Mouse (Mus musculus) small intestine, adult 2 months (tissue): Measurements from ENCODE around the gene Abhd8. TPM values are rescaled to one million over a fixed set of nuclear protein-coding genes. Genes with fewer than 3 reads are reported as not detected.

ENCODE experiments used
- H3K27ac ChIP-seq: fragments of 200-500 bp; 2 replicates; pipeline ENCODE4 v1.5.1; 2012; ENCODE audit warnings: low read depth, low read length, control low read depth, inconsistent platforms; ENCODE audit not compliant: insufficient read depth
- H3K27me3 ChIP-seq: fragments of 200-500 bp; 2 replicates; pipeline ENCODE4 v1.6.1; 2012; ENCODE audit warnings: mild to moderate bottlenecking, moderate library complexity, low read length, inconsistent platforms; ENCODE audit not compliant: control insufficient read depth, insufficient read depth
- H3K36me3 ChIP-seq: fragments of 200-500 bp; 2 replicates; pipeline ENCODE4 v1.6.1; 2012; ENCODE audit warnings: mild to moderate bottlenecking, low read length, control low read depth, inconsistent platforms; ENCODE audit not compliant: control insufficient read depth, insufficient read depth
- H3K4me1 ChIP-seq: fragments of 200-500 bp; 2 replicates; pipeline ENCODE4 v1.6.1; 2012; ENCODE audit warnings: low read length, inconsistent platforms, mixed read lengths; ENCODE audit not compliant: control insufficient read depth, insufficient read depth, insufficient read length
- H3K4me3 ChIP-seq: fragments of 200-500 bp; 2 replicates; pipeline ENCODE4 v1.5.1; 2012; ENCODE audit warnings: low read depth, mild to moderate bottlenecking, control low read depth, inconsistent platforms, low read length, moderate library complexity
- CTCF ChIP-seq: fragments of 200-500 bp; IDR thresholded peaks from 2 replicates; pipeline ENCODE4 v1.5.1; 2012; ENCODE audit warnings: low read depth, mild to moderate bottlenecking, control low read depth, inconsistent platforms, low read length, moderate library complexity, mixed read lengths; ENCODE audit not compliant: insufficient replicate concordance, insufficient read length; ENCODE audit errors: extremely low read depth
- POLR2A ChIP-seq: fragments of 200-500 bp; IDR thresholded peaks from 2 replicates; pipeline ENCODE4 v1.6.1; 2012; ENCODE audit warnings: low read depth, mild to moderate bottlenecking, control low read depth, inconsistent platforms, low read length, moderate library complexity
- WGBS: fragments of 180-500 bp; shearing (Covaris S2); methylation state at CpG from one replicate; pipeline ENCODE4 v1.1.7; 2018; 5-methylcytosine and 5-hydroxymethylcytosine counted together
- polyA plus RNA-seq: library from polyadenylated mRNA; depleted of rRNA; stranded (reverse); fragments of >200 nt; gene quantifications from 2 replicates; pipeline ENCODE4 v1.2.3, GENCODE M21; 2012

Abhd8 gene
- polyA plus RNA-seq, 1 experiment: 26.5 TPM

DNA sequence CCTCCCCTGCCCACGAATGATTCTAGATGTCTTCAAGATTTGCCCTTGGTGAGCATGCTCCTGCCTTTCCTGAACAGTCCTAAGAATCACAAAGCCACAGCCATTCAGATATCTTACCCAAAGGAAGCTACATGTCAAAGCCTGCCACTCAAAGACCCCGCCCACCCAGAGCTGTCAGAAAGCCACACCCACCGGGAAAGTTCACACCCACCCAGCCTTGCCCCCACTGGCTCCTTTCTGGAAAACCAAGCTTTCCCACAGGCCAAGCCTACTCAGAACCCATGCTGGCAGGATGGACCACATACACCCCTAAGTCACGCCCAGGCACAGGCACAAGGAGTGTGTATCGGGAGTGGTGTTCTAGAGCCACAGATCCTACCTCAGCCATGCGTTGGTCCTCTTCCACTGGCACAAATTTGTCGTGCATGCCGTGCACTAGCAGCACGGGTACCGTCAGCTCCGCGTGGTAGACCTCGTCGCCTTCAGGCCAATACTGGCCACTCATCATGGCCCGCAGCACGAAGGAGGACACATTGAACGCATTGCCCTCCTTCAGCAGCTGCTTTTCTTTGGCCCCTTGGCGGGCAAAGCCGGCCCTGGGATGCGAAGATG, 5.7 kb downstream of the Abhd8 start:
- 85% methylated on average over 20 of the region's 20 CpGs for WGBS
- Histone ChIP-seq H3K4me3 (no peak overlapping the region), H3K4me1 (peaks cover 6% of the 10 kb centered on the region; the same call in 1 of the 2 replicates), H3K27me3 (no peaks in the 10 kb centered on the region), H3K27ac (no peak overlapping the region), H3K36me3 (no peaks in the 10 kb centered on the region)
- no peak for TF ChIP-seq CTCF
- no peak for TF ChIP-seq POLR2A

DNA sequence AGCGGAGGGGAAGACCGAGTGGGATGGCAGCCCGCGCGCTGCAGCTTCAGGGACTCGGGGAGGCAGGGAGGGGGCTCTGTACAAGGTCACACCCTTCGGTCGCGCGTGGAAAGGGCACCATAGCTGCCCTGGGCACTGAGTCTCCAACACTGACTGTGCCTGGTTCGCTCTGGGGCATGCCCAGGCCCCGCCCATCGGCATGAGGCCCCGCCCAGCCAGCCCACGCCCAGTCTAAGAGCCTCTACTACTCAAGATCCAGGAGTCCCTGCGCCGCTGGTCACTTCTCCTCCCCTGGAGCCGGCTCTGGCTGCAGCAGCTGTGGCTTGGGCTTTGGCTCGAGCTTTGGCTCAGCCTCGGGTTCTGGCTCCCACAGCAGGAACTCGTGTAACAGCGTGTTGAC, 6.5 kb downstream of the Abhd8 start:
- no peaks in the 10 kb centered on the region for H3K36me3 ChIP-seq
- H3K27ac ChIP-seq: no peak overlapping the region
- WGBS: 44% methylated on average over 22 of the region's 22 CpGs
- H3K4me3 ChIP-seq: no peak overlapping the region
- H3K4me1 ChIP-seq: peaks cover 6% of the 10 kb centered on the region; the same call in 1 of the 2 replicates
- no peaks in the 10 kb centered on the region for H3K27me3 ChIP-seq
- TF ChIP-seq CTCF (no peak), POLR2A (no peak)

DNA sequence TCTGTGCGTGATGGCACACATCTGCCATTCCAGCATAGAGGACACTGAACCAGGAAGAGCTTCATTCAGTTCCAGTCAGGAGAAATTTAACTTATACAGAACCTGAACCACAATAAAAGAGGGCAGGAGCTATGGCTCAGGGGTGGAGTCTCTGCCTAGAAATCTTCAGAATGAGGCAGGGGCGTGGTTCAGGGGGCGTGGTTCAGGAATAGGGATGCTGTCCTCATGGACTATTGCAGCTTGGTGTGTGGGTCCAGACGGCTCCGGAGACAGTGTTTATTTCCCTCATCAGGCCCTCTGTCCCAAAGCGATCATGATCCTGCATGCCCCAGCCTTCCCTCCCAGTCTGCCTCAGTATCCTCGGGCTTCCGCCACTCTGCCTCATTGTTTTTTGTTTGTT, 8.8 kb downstream of the Abhd8 start:
- TF ChIP-seq CTCF (no peak), POLR2A (no peak)
- no peak overlapping the region for H3K27ac ChIP-seq
- H3K27me3 ChIP-seq: no peaks in the 10 kb centered on the region
- H3K36me3 ChIP-seq: no peaks in the 10 kb centered on the region
- WGBS: 64% methylated on average over 8 of the region's 8 CpGs
- H3K4me1 ChIP-seq: peaks cover 6% of the 10 kb centered on the region; the same call in 1 of the 2 replicates
- H3K4me3 ChIP-seq: no peak overlapping the region

DNA sequence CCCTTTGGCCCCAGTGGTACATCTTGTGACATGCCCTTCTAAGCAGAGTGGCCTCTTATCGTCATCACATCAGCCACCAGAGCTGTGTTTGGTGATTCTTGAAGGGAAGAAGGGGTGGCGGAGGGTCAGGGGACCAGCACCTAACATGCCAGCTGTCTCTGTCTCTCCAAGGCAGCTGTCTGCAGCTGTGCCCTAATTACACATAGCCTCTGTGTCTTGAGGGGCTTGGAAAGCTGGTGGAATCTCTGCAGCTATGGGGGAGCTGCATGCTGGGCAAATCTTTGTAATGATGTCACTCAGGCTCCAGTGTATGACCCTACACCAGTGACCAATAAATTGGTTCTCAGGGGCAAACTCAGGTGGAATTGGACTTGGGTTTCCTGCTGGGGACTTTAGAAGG, 10.8 kb downstream of the Abhd8 start:
- no peak overlapping the region for H3K4me3 ChIP-seq
- no peaks in the 10 kb centered on the region for H3K27me3 ChIP-seq
- no peak overlapping the region for H3K27ac ChIP-seq
- H3K4me1 ChIP-seq: peaks cover 6% of the 10 kb centered on the region; the same call in 1 of the 2 replicates
- 78% methylated on average over 2 of the region's 2 CpGs for WGBS
- TF ChIP-seq CTCF: no peak
- no peak for TF ChIP-seq POLR2A
- H3K36me3 ChIP-seq: no peaks in the 10 kb centered on the region

DNA sequence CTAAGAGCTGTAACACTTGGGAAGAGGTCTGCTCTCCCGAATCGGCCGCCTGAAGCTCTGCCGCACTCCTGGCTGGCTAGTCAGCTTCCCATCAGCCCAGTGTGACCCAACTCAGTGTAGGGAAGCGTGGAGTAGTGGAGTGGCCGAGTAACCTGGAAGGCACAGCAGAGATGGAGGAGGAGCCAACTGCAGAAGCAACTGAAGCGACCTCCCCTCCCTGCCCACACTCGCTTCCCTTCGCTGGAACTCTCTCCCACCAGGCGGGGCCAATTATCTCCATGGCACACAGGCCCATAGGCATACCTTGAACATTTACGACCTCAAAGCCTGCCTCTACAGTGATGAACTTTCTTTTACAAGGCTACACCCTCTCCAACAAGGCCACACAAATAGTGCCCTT, 11.7 kb downstream of the Abhd8 start:
- Histone ChIP-seq H3K27me3 (no peaks in the 10 kb centered on the region), H3K4me3 (no peak overlapping the region), H3K4me1 (peaks cover 2% of the 10 kb centered on the region; the same call in 1 of the 2 replicates), H3K27ac (no peak overlapping the region), H3K36me3 (no peaks in the 10 kb centered on the region)
- TF ChIP-seq POLR2A: no peak
- TF ChIP-seq CTCF: no peak
- 42% methylated on average over 11 of the region's 11 CpGs for WGBS

DNA sequence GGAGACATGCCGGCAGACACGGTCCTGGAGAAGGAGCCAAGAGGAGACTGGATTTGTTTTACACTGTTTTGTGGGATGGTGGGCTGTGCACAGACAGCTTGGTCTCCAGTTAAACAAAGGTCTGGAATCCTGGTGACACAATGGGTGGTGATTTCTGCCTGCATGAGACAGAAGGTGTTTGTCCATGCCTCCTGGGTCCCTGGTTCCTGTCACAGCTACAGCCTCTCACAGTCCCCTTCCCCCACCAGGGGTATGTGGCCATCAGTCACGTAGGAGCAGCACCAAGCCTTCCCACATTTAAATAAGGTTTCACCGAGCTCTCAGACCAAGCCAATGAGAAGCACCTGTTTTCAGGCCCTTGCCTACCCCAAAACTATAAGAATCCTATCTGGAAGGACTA, 12.1 kb downstream of the Abhd8 start:
- H3K27me3 ChIP-seq: no peaks in the 10 kb centered on the region
- TF ChIP-seq POLR2A: no peak
- TF ChIP-seq CTCF: no peak
- WGBS: 60% methylated on average over 4 of the region's 4 CpGs

DNA sequence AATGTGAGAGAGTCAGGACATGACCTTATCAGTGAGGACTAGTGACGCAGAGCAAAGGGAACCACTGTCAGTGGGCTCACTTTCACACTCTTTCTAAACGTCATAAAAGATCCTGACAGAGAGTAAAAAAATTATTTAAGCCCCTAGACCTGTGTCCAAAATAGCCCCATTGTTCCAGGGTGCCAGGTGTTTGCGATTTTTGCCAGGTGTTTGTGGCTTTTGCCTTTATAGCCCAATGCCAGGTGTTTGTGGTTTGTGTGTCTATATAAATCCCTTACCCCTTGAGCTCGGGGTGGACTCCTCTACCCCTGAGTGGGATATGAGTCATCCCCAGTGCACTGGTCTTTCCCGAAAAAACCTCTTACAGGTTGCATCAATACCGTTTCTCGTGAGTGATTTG, 18.4 kb downstream of the Abhd8 start:
- Histone ChIP-seq H3K27me3 (no peaks in the 10 kb centered on the region), H3K4me3 (no peak overlapping the region), H3K27ac (no peak overlapping the region), H3K4me1 (no peaks in the 10 kb centered on the region), H3K36me3 (no peaks in the 10 kb centered on the region)
- WGBS: 50% methylated on average over 7 of the region's 7 CpGs
- no peak for TF ChIP-seq CTCF
- TF ChIP-seq POLR2A: no peak

More for the DNA sequence above, 12.1 kb downstream of the Abhd8 start:
- Histone ChIP-seq H3K27ac (no peak overlapping the region), H3K4me3 (no peak overlapping the region), H3K36me3 (no peaks in the 10 kb centered on the region), H3K4me1 (no peaks in the 10 kb centered on the region)

DNA sequence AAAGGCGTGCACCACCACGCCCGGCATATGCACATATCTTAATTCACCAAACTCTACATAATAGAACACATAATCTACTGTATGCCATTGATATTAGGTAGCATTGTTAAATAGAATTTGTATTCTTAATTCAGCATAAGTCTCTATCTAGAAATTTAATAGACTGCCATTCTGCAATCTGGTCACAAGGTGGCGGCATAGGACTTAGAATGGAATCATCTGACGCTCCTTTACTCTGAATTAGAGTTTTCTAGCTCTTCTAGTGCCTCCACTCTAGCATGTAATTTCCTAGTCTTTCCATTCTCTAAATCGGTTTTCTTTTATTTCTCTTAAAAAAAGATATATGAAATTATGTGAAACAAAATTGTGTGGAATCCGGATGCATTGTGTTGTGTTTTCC, 22.1 kb downstream of the Abhd8 start:
- TF ChIP-seq POLR2A: no peak
- no peak for TF ChIP-seq CTCF
- no peaks in the 10 kb centered on the region for H3K4me1 ChIP-seq
- H3K27me3 ChIP-seq: no peaks in the 10 kb centered on the region
- whole genome bisulfite sequencing: under 1% methylated on average over 7 of the region's 7 CpGs
- no peak overlapping the region for H3K27ac ChIP-seq
- no peak overlapping the region for H3K4me3 ChIP-seq
- no peaks in the 10 kb centered on the region for H3K36me3 ChIP-seq
